Mouse (Mus musculus) liver, adult 2 months (tissue): ENCODE measurements at regions not wholly inside any gene's neighbourhood (a gene's known extent, or its start where the extent isn't known, plus 50 kb on each side); places are given as distances from the start of the nearest gene placed in this dataset.

Experiments
- CTCF ChIP-seq: fragments of 200-500 bp; IDR thresholded peaks from 2 replicates; pipeline ENCODE4 v1.5.1; 2011; ENCODE audit warnings: low read depth, low read length, control low read depth
- POLR2A ChIP-seq: fragments of 200-500 bp; IDR thresholded peaks from 2 replicates; pipeline ENCODE4 v1.6.1; 2011; ENCODE audit warnings: low read length, control low read depth; ENCODE audit not compliant: insufficient read depth; ENCODE audit errors: extremely low read depth

- no peak for TF ChIP-seq POLR2A
- TF ChIP-seq CTCF, result no peak
Measured at GRCm38 (mm10) chr17:62995316-62995715, 114.2 kb upstream of the Efna5 start.
